Mouse (Mus musculus) fibroblast of lung, adult 2 months (primary cell): ENCODE results near the gene Gm49380.

Source experiments
- DNase-seq: peaks from one replicate; pipeline ENCODE4 v3.0.0-alpha.2; 2011; ENCODE audit warnings: low read depth

The Gm49380 gene

GRCm38 (mm10) chr9:44088877-44089608 lies 24.3 kb downstream of the Gm49380 start:
- no peak for DNase-seq

GRCm38 (mm10) chr9:44087761-44088455 lies 25.4 kb downstream of the Gm49380 start:
- DNase-seq, result no peak

GRCm38 (mm10) chr9:44086960-44087359 lies 26.3 kb downstream of the Gm49380 start:
- no peak for DNase-seq

- DNase-seq, result no peak
These were observed 27.3 kb downstream of the Gm49380 start for GRCm38 (mm10) chr9:44085741-44086665.

- DNase-seq, result no peak
These were observed 28.0 kb downstream of the Gm49380 start for GRCm38 (mm10) chr9:44085276-44085675.

GRCm38 (mm10) chr9:44084659-44085229 lies 28.6 kb downstream of the Gm49380 start:
- no peak for DNase-seq

- DNase-seq, result no peak
These were observed 29.1 kb downstream of the Gm49380 start for GRCm38 (mm10) chr9:44084236-44084635.

GRCm38 (mm10) chr9:44083392-44084121 lies 29.7 kb downstream of the Gm49380 start:
- DNase-seq, result no peak

- no peak for DNase-seq
These were observed 31.0 kb downstream of the Gm49380 start for GRCm38 (mm10) chr9:44082266-44082665.

GRCm38 (mm10) chr9:44081581-44081980 lies 31.7 kb downstream of the Gm49380 start:
- no peak for DNase-seq

- DNase-seq, result no peak
These were observed 32.3 kb downstream of the Gm49380 start for GRCm38 (mm10) chr9:44080953-44081352.

GRCm38 (mm10) chr9:44079997-44080780 lies 33.1 kb downstream of the Gm49380 start:
- DNase-seq, result no peak

GRCm38 (mm10) chr9:44078955-44079756 lies 34.1 kb downstream of the Gm49380 start:
- DNase-seq, result peak; percentile 83

- no peak for DNase-seq
These were observed 35.0 kb downstream of the Gm49380 start for GRCm38 (mm10) chr9:44078136-44078797.

GRCm38 (mm10) chr9:44077266-44077910 lies 35.9 kb downstream of the Gm49380 start:
- no peak for DNase-seq

GRCm38 (mm10) chr9:44076764-44077120 lies 36.6 kb downstream of the Gm49380 start:
- no peak for DNase-seq

GRCm38 (mm10) chr9:44075996-44076763 lies 37.1 kb downstream of the Gm49380 start:
- DNase-seq, result no peak
